Mouse (Mus musculus): ENCODE results near the gene Eif4e. TPM values are rescaled to one million over a fixed set of nuclear protein-coding genes. Genes with fewer than 3 reads are reported as not detected.

Gene Eif4e
- total and polyA plus RNA-seq, 3 experiments = 83.5 to 490 (median 363) TPM

- TF ChIP-seq EP300 (IDR thresholded peaks at IDR 0.05; ENCODE audit: low read depth in 1 of 2, low read length in 2 of 2) (0 out of 4 replicates have a peak, but pooled peaks of 1 of the 2 experiments have one; percentile 24), GABPA (IDR thresholded peaks at IDR 0.05; ENCODE audit: low read depth, low read length) (no peak), USF1 (IDR thresholded peaks at IDR 0.05; ENCODE audit: low read depth, low read length) (peak; percentile 87), USF2 (IDR thresholded peaks at IDR 0.05; ENCODE audit: borderline replicate concordance in 1 of 2, insufficient read depth in 1 of 2, low read depth in 1 of 2, low read length in 2 of 2) (0 out of 4 replicates have a peak, but pooled peaks of 1 of the 2 experiments have one; percentile 20), CHD2 (IDR thresholded peaks at IDR 0.05; ENCODE audit: low read length) (no peak), ELF1 (IDR thresholded peaks at IDR 0.05; ENCODE audit: low read depth, low read length) (no peak), BHLHE40 (IDR thresholded peaks at IDR 0.05; ENCODE audit: borderline replicate concordance, low read depth, low read length) (no peak), TAL1 (IDR thresholded peaks at IDR 0.05; ENCODE audit: low read length) (no peak), SIN3A (IDR thresholded peaks at IDR 0.05; ENCODE audit: low read length) (peak; percentile 92), TCF12 (IDR thresholded peaks at IDR 0.05; ENCODE audit: low read depth, low read length) (peak; percentile 36), POLR2A (IDR thresholded peaks at IDR 0.05; ENCODE audit: control insufficient read depth in 1 of 2, insufficient read depth in 1 of 2, low read depth in 1 of 2, low read length in 2 of 2, poor library complexity in 1 of 2) (peak; percentile 80 to 98), POLR2AphosphoS5 (IDR thresholded peaks at IDR 0.05; ENCODE audit: borderline replicate concordance, low read depth, low read length) (no peak), MAFK (IDR thresholded peaks at IDR 0.05; ENCODE audit: borderline replicate concordance, low read depth, low read length) (no peak), TBP (IDR thresholded peaks at IDR 0.05; ENCODE audit: low read depth, low read length) (peak; percentile 46; the same call in 1 of the 2 replicates), CTCF (IDR thresholded peaks at IDR 0.05 in 2 of 3, conservative IDR thresholded peaks at IDR 0.05 in 1 of 3; ENCODE audit: control insufficient read depth in 1 of 3, insufficient read depth in 1 of 3, low read depth in 2 of 3, low read length in 3 of 3, poor library complexity in 1 of 3, severe bottlenecking in 1 of 3) (no peak), KAT2A (conservative IDR thresholded peaks at IDR 0.05; ENCODE audit: low read depth, low read length) (no peak; the same call in 1 of the 2 replicates), UBTF (IDR thresholded peaks at IDR 0.05; ENCODE audit: borderline replicate concordance, insufficient read depth, low read depth, low read length) (no peak; the same call in 1 of the 2 replicates), E2F4 (IDR thresholded peaks at IDR 0.05; ENCODE audit: borderline replicate concordance, low read depth, low read length) (no peak), MYC (IDR thresholded peaks at IDR 0.05; ENCODE audit: low read depth, low read length) (peak; percentile 95), NELFE (IDR thresholded peaks at IDR 0.05; ENCODE audit: low read depth, low read length) (peak; percentile 84), ZC3H11A (IDR thresholded peaks at IDR 0.05; ENCODE audit: low read depth, low read length) (no peak), ZMIZ1 (IDR thresholded peaks at IDR 0.05; ENCODE audit: low read depth, low read length) (peak; percentile 66; the same call in 1 of the 2 replicates)
These were observed 36.5 kb upstream of the Eif4e start, which contains the start of gene Metap1 (continued) for GRCm38 (mm10) chr3:138489327-138490033.

- H3K27ac ChIP-seq (ENCODE audit: control insufficient read depth, low read depth, low read length) = peak overlapping the region; percentile 98
- peaks cover 3 to 10% of the 10 kb centered on the region in 2 experiments; a peak in 2 of 4 replicates for H3K4me1 ChIP-seq (ENCODE audit: control insufficient read depth in 1 of 2, insufficient read depth in 2 of 2, low read length in 2 of 2)
- no peaks in the 10 kb centered on the region for H3K9me3 ChIP-seq (replicated peaks; ENCODE audit: insufficient read depth, low read length)
- TF ChIP-seq RCOR1 (IDR thresholded peaks at IDR 0.05; ENCODE audit: low read depth, low read length) (peak; percentile 4; the same call in 1 of the 2 replicates), MYC (IDR thresholded peaks at IDR 0.05; ENCODE audit: low read depth, low read length) (no peak), HCFC1 (IDR thresholded peaks at IDR 0.05; ENCODE audit: low read depth, low read length) (0 out of 2 replicates have a peak, but pooled peaks have one; percentile 3), SIN3A (IDR thresholded peaks at IDR 0.05; ENCODE audit: low read length) (peak; percentile 7; the same call in 1 of the 2 replicates), TCF12 (IDR thresholded peaks at IDR 0.05; ENCODE audit: low read depth, low read length) (no peak)
- peak overlapping the region; percentile 98 for H3K9ac ChIP-seq (ENCODE audit: control insufficient read depth, low read depth, low read length, poor library complexity, severe bottlenecking)
- peak overlapping the region; percentile 89 to 92 for H3K4me3 ChIP-seq (ENCODE audit: control insufficient read depth in 1 of 2, insufficient read depth in 1 of 2, low read depth in 2 of 2, low read length in 2 of 2)
- H3K36me3 ChIP-seq (ENCODE audit: control insufficient read depth in 1 of 2, insufficient read depth in 2 of 2, low read length in 2 of 2) = peaks cover 8 to 20% of the 10 kb centered on the region in 2 experiments
- DNase-seq (ENCODE audit: low read depth, low spot score) = peak; percentile 64
- no peaks in the 10 kb centered on the region for H3K27me3 ChIP-seq (ENCODE audit: control insufficient read depth in 1 of 2, insufficient read depth in 2 of 2, low read length in 2 of 2)
- H3K79me2 ChIP-seq (ENCODE audit: control insufficient read depth, insufficient read depth, low read length, poor library complexity) = peaks cover 35% of the 10 kb centered on the region
These were observed 36.0 kb upstream of the Eif4e start for GRCm38 (mm10) chr3:138490034-138490337.
